Mouse (Mus musculus) limb, embryonic 14.5 days (tissue): ENCODE results near the gene Clip2. TPM values are rescaled to one million over a fixed set of nuclear protein-coding genes. Genes with fewer than 3 reads are reported as not detected.

Experiments used
- ATAC-seq: fragments of 200-750 bp; cut with Nextera tagmentation; 2 replicates; pipeline ENCODE4 v1.8.0; 2017; ENCODE audit warnings: low read depth, moderate number of reproducible peaks, moderate TSS enrichment; ENCODE audit not compliant: low FRiP score
- DNase-seq: peaks from one replicate; pipeline ENCODE4 v3.0.0-alpha.2; 2015; ENCODE audit warnings: low spot score
- H3K27ac ChIP-seq: fragments of 300-500 bp; sonication (generic); replicated peaks from 2 replicates; pipeline ENCODE4 v1.5.1; 2014; ENCODE audit warnings: low read depth, mild to moderate bottlenecking, low read length, moderate library complexity, mixed read lengths
- H3K27me3 ChIP-seq: fragments of 300-500 bp; sonication (generic); 2 replicates; pipeline ENCODE4 v1.6.1; 2014; ENCODE audit warnings: low read length, mixed read lengths; ENCODE audit not compliant: control insufficient read depth, insufficient read depth
- H3K36me3 ChIP-seq: fragments of 300-500 bp; sonication (generic); 2 replicates; pipeline ENCODE4 v1.6.1; 2014; ENCODE audit warnings: mild to moderate bottlenecking, low read length, moderate library complexity, mixed read lengths; ENCODE audit not compliant: control insufficient read depth, insufficient read depth
- H3K4me1 ChIP-seq: fragments of 300-500 bp; sonication (generic); 2 replicates; pipeline ENCODE4 v1.6.1; 2014; ENCODE audit warnings: antibody characterized with exemption, low read length, mixed read lengths; ENCODE audit not compliant: control insufficient read depth, insufficient read depth
- H3K4me2 ChIP-seq: fragments of 300-500 bp; sonication (generic); replicated peaks from 2 replicates; pipeline ENCODE4 v1.6.1; 2014; ENCODE audit warnings: low read depth, mild to moderate bottlenecking, low read length, moderate library complexity; ENCODE audit not compliant: severe bottlenecking
- H3K4me3 ChIP-seq: fragments of 300-500 bp; sonication (generic); replicated peaks from 2 replicates; pipeline ENCODE4 v1.5.1; 2014; ENCODE audit warnings: low read length
- H3K9ac ChIP-seq: fragments of 300-500 bp; sonication (generic); 2 replicates; pipeline ENCODE4 v1.6.1; 2014; ENCODE audit warnings: mild to moderate bottlenecking, low read depth, low read length, moderate library complexity; ENCODE audit not compliant: severe bottlenecking
- H3K9me3 ChIP-seq: fragments of 300-500 bp; sonication (generic); 2 replicates; pipeline ENCODE4 v1.6.1; 2016; ENCODE audit warnings: low read length; ENCODE audit not compliant: control insufficient read depth
- POLR2A ChIP-seq: fragments of 200-500 bp; IDR thresholded peaks from 2 replicates; pipeline ENCODE4 v1.8.0; 2012; ENCODE audit warnings: inconsistent platforms, mild to moderate bottlenecking, moderate library complexity, borderline replicate concordance; ENCODE audit not compliant: insufficient read depth, insufficient read length; ENCODE audit errors: extremely low read depth
- WGBS: fragments of 180-500 bp; shearing (Covaris S2); extraction: QIAGEN DNeasy Blood & Tissue Kit; methylation state at CpG from one replicate; pipeline ENCODE4 v1.1.7; 2014; 5-methylcytosine and 5-hydroxymethylcytosine counted together
- polyA plus RNA-seq, 2 experiments: library from polyadenylated mRNA; depleted of rRNA in 1 of 2; stranded (reverse) in 1 of 2; unstranded in 1 of 2; fragments of >200 nt; fragmentation: Nextera tagmentation in 1 of 2; extraction: Ambion mirVana in 1 of 2; gene quantifications; 2 replicates each; pipeline versions ENCODE4 v1.2.1 to v1.2.3; 2012 to 2014

Clip2 gene
- polyA plus RNA-seq, 2 experiments = 4.7 to 25.5 TPM

DNA sequence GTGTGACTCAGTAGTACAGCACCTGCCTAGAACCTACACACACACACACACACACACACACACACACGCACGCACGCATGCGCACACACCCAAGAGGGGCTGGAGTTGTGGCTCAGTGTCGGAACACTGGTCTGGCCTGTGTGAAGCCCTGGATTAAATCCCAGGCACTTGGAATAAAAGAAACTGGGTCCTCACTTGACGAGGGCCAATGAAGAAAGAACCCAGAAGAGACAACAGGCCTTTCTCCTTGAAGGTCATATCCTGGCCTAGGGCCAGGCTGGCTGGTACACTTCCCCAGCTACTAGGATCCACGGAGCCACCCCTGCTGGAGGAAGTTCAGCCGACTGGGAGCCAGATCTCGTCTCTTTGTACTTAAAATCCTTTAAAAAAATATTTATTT is 20.6 kb downstream of the Clip2 start:
- H3K9me3 ChIP-seq = no peaks in the 10 kb centered on the region
- 87% methylated on average over 9 of the region's 9 CpGs for WGBS
- H3K4me3 ChIP-seq = no peak overlapping the region
- H3K27ac ChIP-seq = no peak overlapping the region
- DNase-seq (no peak), ATAC-seq (no peak)
- no peak overlapping the region for H3K9ac ChIP-seq
- peaks cover 3% of the 10 kb centered on the region; the same call in 1 of the 2 replicates for H3K4me1 ChIP-seq
- H3K27me3 ChIP-seq = no peaks in the 10 kb centered on the region
- H3K4me2 ChIP-seq = no peak overlapping the region
- TF ChIP-seq POLR2A = no peak
- H3K36me3 ChIP-seq = peaks cover 47% of the 10 kb centered on the region

DNA sequence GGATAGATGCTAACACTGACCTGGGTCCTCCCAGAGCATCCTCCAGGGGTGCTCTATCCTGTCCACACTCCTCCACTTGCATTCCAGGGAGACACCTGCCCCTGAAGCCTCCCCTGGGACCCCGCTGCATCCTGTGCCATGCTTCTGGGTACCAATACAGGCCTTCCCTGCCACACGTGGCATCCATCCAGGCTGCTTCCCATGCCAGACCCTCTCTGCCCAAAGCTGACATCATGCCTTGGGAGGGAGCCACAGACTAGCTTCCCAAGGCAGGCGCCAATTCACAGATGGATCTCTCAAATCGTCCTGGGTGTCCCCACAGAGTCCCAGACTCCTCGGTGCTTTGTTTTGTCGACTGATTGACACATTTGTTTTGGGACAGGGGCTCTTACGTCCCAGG is 21.4 kb downstream of the Clip2 start:
- H3K27me3 ChIP-seq = no peaks in the 10 kb centered on the region
- H3K36me3 ChIP-seq = peaks cover 54% of the 10 kb centered on the region
- no peak overlapping the region for H3K4me3 ChIP-seq
- DNase-seq = no peak
- H3K9me3 ChIP-seq = no peaks in the 10 kb centered on the region
- H3K4me2 ChIP-seq = no peak overlapping the region
- 79% methylated on average over 7 of the region's 7 CpGs for WGBS
- H3K9ac ChIP-seq = no peak overlapping the region
- TF ChIP-seq POLR2A = no peak
- no peak for ATAC-seq
- no peak overlapping the region for H3K27ac ChIP-seq
- peaks cover 3% of the 10 kb centered on the region; the same call in 1 of the 2 replicates for H3K4me1 ChIP-seq

DNA sequence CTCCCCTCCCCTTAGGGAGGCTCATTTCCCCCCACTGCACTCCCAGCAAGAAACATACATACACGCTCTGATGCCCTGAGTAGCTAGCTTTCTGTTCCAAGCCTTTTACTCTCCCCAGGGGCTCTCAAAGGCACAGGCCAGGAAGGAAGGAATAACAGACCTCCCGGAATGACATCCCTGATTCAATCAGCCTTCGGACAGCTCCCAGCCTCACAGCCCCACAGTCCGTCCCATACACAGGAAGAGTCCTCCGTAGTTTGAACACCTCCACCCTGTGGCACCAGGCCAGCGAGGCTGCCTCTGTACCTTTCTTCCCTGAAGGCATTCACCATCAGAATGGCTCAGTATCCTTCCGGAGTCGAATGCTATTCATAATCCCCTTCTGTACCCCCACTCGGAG is 23.7 kb downstream of the Clip2 start:
- Histone ChIP-seq H3K9ac (no peak overlapping the region), H3K4me3 (no peak overlapping the region), H3K27ac (no peak overlapping the region), H3K4me2 (no peak overlapping the region), H3K4me1 (peaks cover 3% of the 10 kb centered on the region; the same call in 1 of the 2 replicates), H3K9me3 (no peaks in the 10 kb centered on the region), H3K27me3 (no peaks in the 10 kb centered on the region), H3K36me3 (peaks cover 42% of the 10 kb centered on the region)
- WGBS = 54% methylated on average over 9 of the region's 9 CpGs
- ATAC-seq (no peak), DNase-seq (no peak)
- no peak for TF ChIP-seq POLR2A

DNA sequence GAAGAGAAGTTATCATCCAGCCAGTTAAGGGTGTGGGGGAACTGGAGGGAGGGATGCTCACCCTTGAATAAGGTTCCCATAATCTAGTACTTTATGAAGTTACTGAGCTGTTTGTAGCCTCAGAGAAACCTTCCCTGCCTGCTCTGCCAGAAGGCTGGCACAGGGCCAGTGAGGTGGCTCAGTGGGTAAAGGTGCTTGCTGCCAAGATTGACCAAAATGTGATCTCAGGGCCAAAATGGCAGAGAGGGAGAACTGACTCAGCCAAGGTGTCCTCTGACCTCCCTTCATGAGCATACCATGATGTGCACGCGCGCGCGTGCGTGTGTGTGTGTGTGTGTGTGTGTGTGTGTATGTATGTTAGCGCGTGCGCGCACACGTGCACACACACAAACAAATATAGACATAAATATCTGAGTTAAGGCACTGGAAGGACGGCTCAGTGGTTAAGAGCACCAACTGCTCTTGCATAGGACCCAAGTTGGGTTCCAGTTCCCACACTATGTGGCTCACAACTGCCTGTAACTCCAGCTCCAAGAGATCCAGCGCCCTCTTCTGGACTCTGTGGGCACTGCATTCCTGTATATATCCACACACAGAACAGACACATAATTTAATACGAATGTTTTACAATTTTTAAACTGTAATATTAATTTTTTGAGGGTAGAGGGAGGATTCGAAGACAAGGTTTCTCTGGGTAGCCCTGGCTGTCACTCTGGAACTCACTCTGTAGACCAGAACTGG is 26.1 kb downstream of the Clip2 start:
- DNase-seq (no peak), ATAC-seq (no peak)
- H3K4me1 ChIP-seq = peaks cover 3% of the 10 kb centered on the region; the same call in 1 of the 2 replicates
- H3K9me3 ChIP-seq = no peaks in the 10 kb centered on the region
- no peak overlapping the region for H3K27ac ChIP-seq
- no peak overlapping the region for H3K4me2 ChIP-seq
- no peaks in the 10 kb centered on the region for H3K27me3 ChIP-seq
- no peak overlapping the region for H3K4me3 ChIP-seq
- no peak overlapping the region for H3K9ac ChIP-seq
- 94% methylated on average over 15 of the region's 15 CpGs for WGBS
- no peak for TF ChIP-seq POLR2A
- peaks cover 42% of the 10 kb centered on the region for H3K36me3 ChIP-seq

DNA sequence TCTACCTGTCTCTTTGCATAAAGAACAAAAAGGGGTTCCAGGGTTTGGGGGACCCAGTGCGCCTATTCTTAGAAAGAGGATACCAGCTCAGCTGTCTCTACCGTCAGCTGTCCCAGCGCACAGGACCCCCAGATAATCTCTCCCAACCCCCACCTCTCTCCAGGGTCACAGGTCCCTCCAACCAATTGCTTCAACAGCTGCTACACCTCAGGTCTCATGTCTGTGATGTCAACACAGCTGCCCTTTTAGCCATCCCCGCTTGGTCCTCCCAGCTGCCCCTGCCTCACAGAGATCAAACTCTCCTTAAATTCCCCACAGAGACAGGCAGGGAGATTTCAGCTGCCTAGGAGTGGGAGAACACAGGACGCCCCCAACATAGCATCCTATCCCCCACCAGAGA is 28.5 kb downstream of the Clip2 start:
- Histone ChIP-seq H3K9ac (no peak overlapping the region), H3K9me3 (no peaks in the 10 kb centered on the region), H3K36me3 (peaks cover 60% of the 10 kb centered on the region), H3K4me1 (peaks cover 1% of the 10 kb centered on the region; the same call in 1 of the 2 replicates), H3K4me2 (no peak overlapping the region), H3K4me3 (no peak overlapping the region), H3K27me3 (no peaks in the 10 kb centered on the region), H3K27ac (no peak overlapping the region)
- WGBS = 86% methylated on average over 5 of the region's 5 CpGs
- ATAC-seq (peak; percentile 71), DNase-seq (no peak)
- no peak for TF ChIP-seq POLR2A
